Mouse (Mus musculus) naive thymus-derived CD4-positive, alpha-beta T cell, adult 2 months (primary cell): ENCODE measurements around the gene Stpg4.

ENCODE experiments used
- DNase-seq: peaks from one replicate; pipeline ENCODE4 v3.0.0-alpha.2; 2011; ENCODE audit warnings: low read depth

Gene Stpg4

DNA sequence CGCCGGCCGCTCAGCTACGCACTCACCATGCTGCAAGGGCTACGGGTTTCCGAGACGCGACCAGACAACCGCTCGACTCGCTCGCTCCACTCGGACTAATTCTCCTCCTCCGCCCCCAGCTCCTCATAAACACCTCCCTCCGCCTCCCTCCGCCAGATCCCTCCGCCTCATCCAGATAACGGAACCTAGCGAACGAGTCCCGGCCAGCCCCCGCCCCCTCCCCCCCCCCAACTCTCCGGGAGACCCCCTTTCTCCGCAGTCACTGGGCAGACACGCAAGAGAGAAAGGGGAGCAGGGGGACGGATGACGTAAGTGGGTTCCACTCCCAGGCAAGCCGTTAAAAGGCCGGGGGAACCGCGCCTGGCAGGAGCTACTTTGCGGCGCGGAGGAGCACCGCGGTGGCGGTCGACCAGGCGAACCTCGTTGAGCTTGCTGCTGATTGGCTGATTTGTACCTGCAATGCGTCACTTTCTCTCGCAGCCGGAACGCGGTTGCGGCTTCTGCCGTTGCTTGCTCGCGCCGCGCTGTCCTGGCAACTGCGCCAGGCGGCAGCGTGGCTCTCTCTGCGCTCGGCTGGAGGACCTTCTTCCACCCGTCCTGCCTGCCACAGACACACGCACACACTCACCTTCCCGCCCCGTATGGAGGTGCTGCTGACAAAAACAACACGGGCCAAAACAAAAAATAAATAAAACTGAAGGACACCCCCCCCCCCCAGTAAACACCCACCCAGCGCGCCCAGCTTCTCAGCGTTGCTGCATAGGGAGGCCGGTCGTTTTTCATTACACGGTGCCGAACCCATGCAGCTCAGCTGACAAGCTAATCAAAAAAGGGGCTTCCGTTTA lies 19.4 kb upstream of the Stpg4 start, which contains the start of gene Calm2:
Gene Calm2, minus strand, starts transcription at position 169 of the 845 bp plus-strand sequence.
- peak; percentile 98 for DNase-seq

DNA sequence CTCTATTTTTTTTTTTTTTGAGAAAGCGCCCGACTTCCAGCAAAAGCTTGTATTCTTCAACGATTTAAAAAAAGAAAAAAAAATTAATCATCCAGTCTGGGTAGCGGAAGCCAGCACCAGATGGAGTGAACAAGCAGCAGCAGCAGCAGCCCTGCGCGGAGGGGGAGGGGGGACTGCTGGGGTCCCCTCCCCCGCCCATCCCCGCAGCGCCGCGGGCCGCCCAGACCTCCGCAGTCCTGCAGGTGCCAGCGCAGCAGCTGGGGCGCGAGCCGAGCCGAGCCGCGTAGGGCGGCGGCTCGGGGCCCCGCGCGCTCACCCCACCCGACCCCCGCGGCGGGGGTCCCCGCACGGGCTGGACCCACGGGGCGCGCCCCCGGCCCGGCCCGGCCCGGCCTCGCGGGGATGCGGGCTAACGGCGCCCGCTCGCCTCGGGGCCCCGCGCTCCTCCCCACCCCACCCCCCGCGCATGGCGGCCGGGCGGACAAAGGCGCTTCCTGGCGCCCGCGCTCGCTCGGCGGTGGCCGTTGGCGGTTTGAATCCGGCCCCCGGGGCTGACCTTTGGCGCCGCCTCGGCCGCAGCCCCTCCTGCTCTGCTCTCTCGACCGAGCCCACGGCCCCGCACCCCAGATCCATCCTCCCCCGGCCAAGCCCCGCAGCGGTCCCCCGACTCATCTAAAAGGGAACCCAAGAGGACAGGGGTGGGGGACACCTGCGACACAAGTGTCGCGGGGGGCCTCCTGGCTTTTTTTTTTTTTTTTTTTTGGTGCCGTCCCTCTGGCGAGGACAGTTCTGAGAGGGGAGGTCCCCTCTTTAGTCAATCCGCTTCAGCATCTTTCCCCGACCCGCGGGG lies 18.6 kb upstream of the Stpg4 start:
- DNase-seq = peak; percentile 83

DNA sequence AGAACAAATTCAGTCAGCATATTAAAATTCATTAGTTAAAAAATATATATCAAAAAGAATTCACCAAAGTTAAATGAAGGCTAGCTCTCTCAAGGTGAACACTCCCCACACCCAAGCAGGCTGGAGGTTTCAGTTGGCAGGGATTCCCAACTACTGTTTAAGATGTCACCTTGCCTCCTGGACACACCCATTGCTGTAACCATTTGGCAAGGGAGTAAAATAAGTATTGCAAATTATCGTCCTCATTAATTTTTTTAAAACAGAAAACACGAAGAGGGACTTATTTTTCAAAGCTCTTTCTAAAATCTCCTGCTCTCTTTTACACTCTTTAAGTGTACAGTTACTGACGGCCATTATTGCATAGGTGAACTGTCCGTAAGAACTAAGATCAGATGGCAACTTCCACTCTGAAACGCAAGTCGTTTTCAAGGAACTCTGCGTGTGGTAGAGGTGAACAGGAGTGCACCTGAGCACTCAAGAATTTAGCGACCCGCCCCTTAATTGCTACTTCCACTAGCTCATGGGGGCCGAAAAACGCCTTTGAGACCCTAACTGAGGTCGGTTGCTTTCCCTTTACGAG lies 17.9 kb upstream of the Stpg4 start:
- DNase-seq = peak; percentile 27

DNA sequence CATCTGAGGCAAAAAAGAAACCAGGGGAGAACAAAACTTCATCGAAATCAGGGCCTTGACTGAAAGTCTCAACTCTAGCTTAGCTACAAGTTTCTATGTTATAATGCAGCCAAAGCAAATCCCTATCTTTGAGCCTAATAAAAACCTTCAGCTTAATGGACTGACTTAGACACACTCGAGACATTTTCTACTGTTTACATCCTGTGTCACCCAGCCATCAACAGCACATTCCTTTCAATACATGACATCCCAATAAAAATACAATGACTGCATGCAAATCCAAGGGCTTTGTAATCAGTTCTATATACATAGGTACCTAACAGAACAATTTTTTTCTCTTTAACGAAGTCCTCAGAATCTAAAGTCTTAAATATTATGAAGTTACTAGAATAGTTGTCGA lies 17.2 kb upstream of the Stpg4 start:
- DNase-seq = peak; percentile 27

DNA sequence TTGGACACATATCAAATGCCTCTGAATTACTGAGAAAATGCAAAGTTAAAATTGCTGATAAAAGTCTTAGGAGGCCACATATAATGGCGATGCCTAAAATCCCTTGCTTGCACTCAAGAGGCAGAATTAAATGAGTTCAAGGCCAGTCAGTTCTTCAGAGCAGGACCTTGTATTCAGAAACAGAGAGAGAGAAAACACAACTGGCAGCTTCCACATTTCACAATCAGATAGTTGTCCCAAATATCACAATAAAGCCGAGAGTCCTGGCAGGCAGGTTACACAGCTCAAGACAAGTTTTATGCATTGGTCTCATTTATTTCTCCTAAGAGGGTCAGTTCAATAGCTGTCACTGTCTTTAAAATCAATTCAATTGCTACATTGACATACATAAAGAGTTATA lies 14.0 kb upstream of the Stpg4 start:
- no peak for DNase-seq

DNA sequence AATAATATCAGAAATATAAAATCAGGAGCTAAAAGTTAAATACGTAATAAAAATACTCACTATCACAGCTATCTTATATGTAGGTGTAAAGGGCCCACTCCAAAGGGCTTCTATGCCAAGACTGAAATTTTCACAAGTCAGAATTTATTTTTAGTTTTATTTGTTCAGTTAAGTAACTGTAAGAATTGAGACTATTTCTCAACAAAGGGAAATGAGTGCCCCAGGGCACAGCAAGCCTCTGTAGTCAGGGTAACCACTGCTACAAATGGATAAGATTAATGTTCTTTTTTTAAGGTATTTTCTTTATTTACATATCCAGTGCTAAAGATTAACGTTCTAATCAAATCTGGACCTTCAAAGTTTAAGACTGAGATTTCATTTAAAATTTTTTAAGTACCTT lies 11.9 kb upstream of the Stpg4 start:
- no peak for DNase-seq

DNA sequence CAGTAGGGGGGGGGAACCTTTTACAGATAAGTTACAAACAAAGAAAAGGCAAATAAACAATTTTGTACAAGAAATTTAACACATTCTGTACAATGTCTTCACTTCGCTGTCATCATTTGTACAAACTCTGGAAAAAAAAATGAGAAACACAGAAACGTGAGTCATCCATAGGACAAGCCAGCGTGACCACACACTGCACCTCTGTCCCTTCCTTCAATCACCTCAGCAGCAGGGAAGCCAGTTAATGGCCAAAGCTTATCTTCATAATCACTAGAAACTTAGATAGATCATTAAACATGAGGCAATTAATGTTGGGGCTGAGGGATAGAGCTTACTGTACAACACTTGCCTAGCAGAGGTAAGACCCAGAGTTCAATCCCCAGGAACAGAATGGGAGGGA lies 6.4 kb upstream of the Stpg4 start:
- DNase-seq = no peak

DNA sequence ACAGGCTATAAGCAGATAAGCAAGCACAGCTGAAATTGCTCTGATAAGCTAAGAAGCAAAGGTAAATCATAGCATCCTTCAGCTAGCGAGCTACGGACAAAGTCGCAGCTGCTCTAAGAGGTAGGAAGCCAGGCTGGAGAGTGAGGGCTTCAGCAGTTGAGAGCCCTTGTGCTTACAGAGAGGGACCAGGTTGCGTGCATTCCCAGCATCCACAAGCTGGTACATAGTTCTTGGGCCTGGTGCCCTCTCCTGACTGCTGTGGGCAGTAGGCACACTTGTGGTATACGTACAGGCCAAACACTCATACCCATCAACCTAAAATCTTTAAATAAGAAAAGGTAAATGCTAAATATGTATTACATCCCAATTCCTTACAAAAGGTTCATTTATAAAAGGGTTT lies 5.2 kb upstream of the Stpg4 start:
- DNase-seq = no peak

DNA sequence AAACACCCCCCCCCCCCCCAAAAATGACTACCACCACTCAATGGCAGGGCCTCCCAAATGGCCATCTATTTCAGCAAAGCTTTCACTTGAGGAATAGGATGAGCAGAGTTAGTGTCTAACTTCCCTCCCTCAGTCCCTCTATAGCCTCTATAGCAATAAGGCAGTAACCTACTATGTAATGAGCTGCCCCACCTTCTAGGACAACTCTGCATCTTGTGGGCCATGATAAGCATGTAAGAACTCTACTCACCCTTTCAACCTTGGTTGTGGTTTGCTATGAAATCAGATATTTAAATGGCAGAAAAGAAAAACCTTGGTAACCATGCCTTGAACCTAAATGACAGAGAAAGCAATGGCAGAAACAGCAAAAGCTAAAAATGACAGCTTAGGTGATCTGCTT lies 4.8 kb upstream of the Stpg4 start:
- no peak for DNase-seq

DNA sequence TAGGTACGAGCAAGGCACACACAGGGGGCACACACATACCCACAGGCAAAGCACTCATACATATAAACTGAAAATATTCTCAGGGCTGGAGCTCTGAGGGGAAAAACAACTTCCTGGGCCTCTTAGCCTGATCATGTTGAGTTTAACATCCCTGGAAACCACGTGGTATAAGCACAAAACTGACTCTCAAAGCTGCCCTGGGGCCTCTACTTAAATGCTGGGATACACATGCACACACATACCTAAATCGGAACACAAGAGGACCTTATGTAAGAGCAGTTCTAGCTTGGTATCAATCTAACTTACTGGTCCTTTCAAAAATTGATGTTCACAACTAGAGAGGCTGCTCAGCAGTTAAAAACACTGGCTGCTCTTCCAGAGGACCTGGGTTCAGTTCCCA lies 1.9 kb upstream of the Stpg4 start:
- no peak for DNase-seq

DNA sequence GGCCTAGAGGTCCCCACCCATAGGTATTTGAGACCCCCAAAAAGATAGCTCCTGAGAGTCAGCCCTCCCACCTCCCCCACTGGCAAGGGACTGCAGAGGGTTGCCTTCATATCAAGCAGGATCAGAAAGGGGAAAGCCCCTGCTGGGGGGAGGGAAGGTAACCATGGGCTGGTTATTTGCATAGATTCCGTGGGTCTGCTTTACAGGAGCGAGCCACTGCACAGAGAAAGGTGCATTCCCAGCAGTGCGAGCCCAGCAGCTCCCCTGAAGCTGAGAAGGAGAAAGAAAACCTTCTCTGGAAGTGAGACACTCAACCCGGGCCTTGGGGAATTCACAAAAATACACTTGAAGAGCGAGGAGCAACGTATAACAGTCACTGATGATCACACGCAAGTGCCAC lies 9.5 kb downstream of the Stpg4 start:
- no peak for DNase-seq

DNA sequence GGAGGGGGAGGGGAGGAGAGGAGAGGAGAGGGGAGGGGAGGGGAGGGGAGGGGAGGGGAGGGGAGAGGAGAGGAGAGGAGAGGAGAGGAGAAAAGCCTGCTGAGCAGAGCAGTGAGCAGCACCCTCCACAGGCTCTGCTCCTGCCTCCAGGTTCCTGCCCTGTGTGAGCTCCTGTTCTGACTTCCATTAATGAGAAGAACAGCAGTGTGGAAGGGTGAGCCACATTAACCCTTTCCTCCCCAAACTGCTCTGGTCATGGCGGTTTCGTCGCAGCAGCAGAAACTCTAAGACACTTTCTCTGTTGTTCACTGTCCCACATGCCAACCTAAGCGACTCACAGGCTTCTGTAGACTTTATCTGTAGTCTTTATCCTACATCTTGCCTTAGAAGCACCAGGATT lies 20.9 kb downstream of the Stpg4 start:
- no peak for DNase-seq

DNA sequence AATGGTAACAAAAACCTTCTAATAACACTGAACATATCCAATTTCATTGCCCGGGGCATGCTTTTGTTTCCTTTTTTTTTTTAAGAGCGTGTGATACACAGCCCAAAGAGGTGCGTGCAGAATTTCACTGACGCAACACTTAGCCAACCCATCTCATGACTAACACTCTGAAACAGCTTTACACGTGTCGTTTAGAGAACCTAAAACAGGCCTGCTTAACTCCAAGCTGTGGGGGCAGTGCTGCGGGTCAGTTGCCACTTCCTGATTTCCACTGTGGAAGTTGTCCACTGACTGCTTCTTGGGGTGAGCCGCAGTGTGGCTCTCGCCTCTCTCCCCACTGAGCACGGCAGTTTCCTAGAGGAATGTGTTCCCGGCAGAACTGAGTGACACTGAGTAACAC lies 22.0 kb downstream of the Stpg4 start:
- no peak for DNase-seq

DNA sequence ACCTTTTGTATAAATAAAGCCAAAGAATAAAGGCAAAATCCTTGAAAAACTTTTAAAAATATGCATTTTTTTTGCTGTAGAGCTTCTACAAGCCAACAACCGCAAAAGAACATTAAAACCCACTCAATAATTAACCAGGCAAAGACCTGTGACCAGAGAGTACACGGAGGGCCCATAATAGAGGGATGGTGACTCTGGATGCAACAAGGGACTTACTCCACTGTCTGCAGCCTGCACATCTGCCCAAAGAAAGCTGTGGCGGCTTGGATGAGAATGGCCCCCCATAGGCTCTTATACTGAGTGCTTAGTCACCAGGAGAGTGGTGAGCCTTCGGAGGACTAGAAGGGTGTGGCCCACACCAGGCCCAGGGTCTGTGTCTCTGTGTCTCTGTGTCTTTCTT lies 24.1 kb downstream of the Stpg4 start:
- no peak for DNase-seq

GRCm38 (mm10) chr17:87402444-87402843 lies 25.1 kb downstream of the Stpg4 start:
- DNase-seq = no peak

GRCm38 (mm10) chr17:87397088-87397487 lies 30.5 kb downstream of the Stpg4 start:
- no peak for DNase-seq

GRCm38 (mm10) chr17:87391242-87391641 lies 36.3 kb downstream of the Stpg4 start:
- no peak for DNase-seq

DNA sequence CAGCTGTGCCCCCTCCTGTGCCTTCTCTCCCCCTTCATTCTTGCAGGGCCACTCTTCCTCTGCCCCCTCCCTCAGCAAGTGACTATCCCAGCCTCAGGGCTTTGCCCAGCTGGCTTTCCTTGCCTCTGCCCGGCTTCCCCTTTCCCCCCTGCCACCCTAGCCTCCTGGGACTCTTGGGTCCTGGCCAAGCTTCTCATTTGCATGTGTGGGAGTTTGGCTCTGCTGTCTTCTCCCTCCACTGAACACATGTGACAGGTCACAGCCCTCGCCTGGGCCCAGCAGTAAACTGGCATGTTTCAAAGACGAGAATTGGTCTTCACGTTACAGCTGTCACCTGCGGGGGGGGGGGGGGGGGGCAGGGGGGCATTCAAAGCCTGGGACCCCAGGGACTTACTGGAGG lies 40.5 kb downstream of the Stpg4 start:
- DNase-seq = no peak

GRCm38 (mm10) chr17:87385835-87386234 lies 41.7 kb downstream of the Stpg4 start:
- no peak for DNase-seq

DNA sequence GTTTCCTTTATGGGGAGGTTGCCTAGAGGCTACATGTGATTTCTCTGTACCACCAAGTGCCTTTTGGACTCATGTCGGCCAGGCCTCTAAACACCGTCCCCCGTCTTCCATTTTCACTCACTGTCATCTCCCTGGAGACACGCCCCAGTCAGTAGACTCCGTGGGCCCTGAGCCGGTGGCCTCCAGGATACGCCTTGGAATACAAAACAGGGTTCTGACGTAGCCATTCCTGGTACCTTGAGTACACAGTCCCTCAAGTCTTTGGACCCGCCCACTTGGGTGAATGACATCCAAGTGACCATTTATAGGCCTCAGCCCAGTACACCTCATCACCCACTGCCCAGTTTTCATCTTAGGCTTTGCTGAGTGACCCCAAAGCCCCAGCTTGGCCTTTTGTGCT lies 46.9 kb downstream of the Stpg4 start:
- DNase-seq = no peak

DNA sequence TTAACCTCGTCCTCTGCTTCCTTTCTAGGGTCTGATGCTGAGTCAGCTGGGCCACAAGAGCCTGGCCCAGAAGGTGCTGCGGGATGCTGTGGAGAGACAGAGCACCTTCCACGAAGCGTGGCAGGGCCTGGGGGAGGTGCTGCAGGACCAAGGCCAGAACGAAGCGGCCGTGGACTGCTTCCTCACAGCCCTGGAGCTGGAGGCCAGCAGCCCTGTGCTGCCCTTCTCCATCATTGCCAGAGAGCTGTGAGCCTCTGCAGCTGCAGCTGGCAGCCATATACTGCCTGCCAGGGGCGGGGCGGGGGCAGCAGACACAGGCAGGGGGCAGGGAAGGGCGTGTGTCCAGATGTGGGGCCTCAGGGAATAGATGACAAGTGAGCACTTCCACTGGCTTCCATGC lies 47.7 kb downstream of the Stpg4 start:
- DNase-seq = no peak

DNA sequence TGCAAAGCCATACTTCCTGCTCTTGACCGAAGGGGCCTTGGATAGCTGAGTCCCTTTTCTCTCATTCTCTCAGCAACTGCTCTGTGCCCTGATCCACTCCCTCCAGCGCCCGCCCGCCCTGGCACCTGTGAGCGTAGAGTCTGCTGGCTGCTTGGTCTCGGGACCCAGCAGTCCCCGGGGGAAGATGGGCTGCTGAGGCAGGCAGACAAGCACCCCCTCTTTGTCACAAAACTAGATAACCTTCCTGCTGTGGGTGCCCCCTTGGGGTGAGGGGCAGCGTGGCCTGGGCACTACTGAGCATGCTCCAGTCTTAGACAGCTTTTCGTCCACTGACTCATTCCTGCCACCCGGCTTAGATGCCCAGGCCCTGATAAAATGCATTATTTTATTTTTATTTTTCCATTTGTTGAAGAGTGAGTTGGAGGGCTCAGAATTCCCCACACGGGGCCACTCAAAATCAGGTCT lies 48.3 kb downstream of the Stpg4 start:
- DNase-seq = no peak
